Mouse (Mus musculus): ENCODE measurements around the gene Rbm12.
"Not testable (repeated sequence)": the region's sequence is repeated elsewhere in the genome, so short reads cannot be mapped to it uniquely, and the experiment has no call there.

Rbm12 gene

DNA sequence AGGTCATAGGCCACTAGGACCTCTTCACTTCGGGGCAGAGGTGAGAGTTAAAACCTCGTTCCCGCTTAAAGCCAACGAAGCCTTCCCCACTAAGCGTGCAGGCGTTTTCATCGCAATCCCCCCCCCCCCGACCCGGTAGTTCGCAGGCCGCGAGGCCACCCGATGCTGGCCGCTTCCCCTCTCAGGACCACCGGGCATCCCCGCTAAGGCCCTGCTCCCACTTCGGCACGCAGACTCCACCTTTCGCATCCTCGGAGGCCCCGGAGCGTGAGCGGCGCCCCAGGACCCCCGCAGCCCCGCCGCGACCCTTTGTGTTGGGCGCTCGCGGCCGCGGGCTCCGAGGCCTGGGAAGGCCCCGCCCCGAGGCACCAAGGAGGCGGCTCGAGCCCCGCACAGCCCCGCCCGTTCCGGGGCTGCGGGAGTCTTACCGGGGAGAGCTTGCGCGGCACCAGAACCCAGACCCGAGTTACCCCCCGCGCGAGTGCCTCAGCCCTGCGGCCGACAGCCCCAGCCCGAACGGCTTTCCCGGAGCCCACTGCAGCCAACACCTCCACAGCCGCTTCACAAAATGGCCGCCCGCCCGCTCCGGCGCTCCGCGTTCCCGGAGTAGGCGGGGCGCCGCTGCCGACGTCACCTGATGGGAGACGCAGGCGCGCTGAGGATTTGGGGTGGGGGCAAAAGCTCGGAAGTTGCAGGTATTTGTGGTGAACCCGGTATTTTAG lies at the start of gene Rbm12, which contains the start of gene Cpne1:
Rbm12 (minus strand) TSS at position 621 of the 722 bp plus-strand sequence.
Cpne1 (minus strand) TSS at position 608 of the 722 bp plus-strand sequence.
- DNase-seq, result peak; percentile 97

DNA sequence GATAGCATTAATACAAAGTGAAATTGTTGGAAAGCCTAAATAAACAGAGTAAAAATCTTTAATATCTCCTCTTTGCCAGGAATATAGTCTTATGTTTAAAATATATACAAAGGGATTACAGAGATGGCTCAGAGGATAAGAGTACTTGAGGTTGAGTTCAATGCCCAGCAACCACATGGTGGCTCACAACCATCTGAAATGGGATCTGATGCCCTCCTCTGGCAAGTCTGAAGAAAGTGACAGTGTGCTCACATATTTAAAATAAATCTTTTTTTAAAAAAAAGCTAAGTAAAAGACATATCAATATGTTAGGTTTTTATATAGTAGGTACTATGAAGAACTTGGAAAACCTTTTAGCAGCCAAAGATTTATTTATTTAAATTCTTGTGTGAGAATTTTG lies 39.8 kb upstream of the Rbm12 start:
- no peak for DNase-seq

DNA sequence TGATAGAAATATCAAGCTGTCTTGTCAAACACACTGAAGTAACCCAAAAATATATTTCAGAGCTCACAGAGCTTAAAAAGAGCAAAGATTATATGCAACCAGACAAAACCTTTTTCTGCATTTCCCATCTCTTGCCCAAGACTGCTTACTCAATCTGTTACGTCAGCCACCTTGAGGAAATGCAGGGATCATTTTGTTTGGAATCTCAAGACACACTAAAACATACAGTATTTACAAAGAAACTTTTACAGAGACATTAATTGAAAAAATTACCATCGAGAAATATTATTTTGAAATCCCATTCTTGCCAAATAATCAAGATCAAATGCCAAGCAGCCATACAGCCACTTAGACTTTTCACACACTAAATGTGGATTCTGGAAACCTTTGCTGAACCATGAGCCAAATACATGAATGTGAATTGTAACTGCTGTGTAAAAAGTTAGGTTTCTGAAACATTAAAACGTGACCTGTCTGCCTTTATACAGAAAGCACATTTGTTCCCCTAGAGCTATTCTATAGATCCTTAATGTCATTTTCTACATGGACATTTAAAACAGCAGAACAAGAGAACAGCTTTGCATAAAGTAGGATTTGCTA lies 35.6 kb upstream of the Rbm12 start:
- no peak for DNase-seq

DNA sequence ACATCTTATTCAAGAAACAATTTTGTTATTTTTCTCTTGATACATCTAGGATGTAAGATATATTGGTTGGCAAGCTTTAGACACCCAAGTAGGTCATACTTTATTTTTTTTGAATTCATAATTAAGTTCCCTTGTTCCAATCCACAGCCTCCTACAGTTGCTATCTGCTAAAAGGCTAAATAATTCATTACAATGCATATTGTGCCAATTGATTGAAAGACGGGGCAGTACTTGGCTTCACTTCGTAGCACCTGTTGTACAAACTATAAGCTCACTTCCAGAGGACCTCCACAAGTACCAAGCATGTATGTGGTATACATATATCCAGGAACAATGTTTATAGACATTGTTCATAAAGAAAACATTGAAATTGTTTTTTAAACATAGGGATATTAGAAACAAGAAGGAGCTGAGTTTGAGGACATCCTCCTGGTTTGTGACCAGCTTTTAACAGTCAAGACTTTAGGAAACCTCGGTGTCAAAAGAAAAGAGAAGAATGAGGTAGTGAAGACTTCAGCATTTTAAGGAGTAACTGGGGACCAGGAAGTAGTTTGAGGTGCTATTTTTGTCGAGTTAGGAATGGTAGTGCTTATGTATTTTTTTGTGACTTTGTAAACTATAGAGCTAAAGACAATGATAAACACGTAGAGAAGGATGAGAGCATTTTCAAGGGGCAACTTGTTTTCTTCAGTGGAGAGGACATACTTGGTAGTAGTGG lies 34.7 kb upstream of the Rbm12 start:
- no peak for DNase-seq

DNA sequence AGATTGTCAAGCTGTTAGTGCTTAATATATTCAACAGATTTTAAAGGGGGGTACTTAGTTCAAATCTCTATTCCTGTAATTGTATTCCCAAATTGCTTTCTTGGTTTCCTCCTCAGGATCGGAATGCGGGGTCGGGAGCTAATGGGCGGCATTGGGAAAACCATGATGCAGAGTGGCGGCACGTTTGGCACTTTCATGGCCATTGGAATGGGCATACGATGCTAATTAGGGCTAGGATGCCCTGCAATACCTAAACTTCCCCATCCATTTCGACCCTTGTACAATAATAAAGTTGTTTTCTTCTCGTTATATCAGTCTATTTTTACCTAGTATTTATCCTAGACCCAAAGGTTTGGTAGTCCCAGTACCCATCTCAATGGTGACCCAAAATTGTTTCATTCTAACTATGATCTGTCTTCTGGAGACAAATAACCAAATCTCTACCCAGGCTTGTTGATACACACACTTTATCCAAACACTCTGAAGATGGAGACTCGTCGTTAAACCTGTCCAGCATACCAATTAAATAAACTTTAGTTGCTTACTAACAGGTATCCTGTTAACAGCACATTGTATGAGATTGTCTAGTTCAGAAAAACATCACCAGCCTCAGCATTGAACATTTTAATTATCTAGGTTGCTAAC lies 33.8 kb upstream of the Rbm12 start:
- no peak for DNase-seq

DNA sequence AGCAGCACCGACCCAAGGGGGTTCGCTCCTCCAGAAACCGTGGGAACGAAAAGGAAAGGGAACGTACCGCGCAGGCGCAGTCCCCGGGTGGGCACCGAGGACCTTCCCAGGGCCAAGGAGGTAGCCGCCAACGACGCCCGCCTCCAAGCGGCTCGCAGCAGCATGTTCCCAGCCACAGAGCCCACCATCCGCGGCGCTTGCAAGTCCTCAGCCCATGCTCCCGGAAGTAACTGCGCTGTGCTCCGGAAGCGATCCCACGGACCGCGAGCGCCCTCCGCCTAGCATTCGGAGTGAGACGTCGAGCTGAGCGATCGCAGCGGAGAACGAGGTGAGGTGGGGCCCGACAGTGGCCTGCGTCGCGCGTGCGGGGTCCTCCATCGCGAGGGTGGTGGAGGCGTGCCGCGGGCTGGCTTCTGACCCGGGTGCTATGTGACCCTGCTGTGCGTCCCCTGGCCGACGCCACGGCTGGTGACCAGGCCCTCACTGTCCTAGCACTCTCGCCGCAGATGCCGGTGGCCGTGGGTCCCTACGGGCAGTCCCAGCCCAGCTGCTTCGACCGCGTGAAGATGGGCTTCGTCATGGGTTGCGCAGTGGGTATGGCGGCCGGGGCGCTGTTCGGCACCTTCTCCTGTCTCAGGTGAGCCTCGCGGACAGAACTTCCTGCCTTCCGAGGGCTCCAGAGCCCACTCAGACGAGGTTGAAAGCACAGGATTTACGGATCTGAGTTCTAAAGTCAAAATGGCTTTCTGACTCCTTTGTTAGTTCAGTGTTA lies 32.4 kb upstream of the Rbm12 start, which contains the start of the genes Romo1 and Nfs1:
Romo1 (plus strand) TSS at position 87 of the 772 bp plus-strand sequence.
Nfs1 (minus strand) TSS at position 234 of the 772 bp plus-strand sequence.
- DNase-seq, result peak; percentile 94

DNA sequence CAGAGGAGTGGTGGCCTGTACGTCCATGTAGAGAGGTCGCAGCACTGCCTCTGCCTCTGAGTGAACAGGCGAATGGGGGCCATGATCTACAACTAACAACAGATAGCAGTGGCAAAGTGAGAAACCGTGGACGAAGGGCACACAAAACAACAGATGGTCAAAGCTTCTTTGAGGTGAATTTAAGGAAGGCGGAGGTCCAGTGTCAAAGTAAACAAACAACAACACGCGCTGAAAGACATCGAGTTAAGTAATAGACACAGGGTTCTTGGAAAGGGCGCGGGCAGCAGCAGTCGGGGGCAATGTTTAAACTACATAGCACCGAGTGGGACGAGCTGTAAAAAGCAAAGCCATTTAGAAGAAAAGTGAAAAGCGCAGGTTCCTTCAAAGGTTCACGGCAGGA lies 31.6 kb upstream of the Rbm12 start:
- no peak for DNase-seq

DNA sequence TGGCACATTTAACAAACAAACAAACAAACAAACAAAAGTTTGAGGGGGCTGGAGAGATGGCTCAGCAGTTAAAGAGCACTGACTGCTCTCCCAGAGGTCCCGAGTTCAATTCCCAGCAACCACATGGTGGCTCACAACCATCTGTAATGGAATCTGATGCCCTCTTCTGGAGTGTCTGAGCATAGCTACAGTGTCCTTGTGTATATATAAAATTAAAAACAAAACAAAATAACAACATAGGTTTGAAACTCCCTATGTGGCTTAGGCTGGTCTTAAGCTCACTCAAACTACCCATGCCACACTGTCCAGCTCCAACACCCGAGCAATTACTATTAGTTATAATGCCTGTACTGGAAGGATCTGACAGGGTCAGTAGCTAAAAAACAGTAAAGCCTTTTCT lies 31.0 kb upstream of the Rbm12 start:
- no peak for DNase-seq

DNA sequence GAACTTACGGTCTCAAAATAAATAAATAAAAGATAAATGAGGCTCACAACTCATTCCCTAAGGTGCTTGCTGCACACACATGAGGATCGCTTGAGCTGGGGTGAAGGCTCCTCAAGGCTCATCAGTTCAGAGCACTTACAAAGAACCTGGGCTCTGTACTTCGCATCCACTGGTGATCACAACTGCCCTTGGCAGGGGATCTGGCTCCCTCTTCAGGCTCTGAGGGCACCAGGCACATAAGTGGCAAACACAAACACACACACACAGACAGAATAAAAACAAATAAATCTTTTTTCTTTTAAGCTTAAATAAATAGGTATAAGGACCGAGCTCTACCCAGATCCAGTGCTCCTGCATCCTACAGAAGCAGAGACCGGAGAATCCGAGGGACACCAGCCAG lies 23.9 kb upstream of the Rbm12 start:
- peak; percentile 12 for DNase-seq

DNA sequence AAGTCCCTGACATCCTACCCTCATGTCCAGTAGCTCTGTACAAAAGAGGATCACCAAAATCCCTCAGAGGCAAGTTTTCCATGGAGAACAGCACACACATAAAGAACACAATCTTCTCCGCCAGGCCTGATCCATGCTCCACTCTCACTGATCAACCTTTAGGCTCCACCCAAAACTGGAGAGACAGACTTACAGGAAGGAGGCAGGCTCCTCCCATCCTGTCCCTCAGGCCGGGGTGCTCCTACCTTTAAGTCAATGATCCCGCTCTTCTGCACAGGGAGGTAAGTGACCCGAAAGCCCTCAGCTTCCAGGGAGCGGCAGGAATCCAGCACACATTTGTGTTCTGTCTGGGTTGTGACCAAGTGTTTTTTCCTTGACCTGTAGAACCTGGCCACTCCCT lies 22.4 kb upstream of the Rbm12 start:
- DNase-seq, result no peak

DNA sequence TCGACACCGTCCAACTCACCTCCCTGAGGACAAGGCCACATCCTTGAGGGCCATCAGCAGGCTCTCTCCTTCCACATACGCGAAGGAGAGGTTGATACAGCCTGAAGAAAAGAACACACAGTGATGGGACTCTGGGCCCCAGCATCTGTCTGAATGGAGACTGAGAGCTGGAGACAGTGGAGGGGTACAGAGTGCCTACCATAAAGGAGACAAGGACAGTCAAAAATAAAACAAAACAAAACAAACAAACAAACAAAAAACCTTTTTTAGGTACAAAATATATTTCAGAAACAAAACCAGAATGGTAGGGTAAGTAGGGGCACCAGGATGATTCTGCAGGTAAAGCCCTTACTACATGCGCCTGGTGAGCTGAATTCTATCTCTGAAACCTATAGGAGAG lies 15.2 kb upstream of the Rbm12 start, which contains the start of gene Gm28036:
Gm28036 (minus strand) TSS at position 101 of the 400 bp plus-strand sequence.
- DNase-seq, result no peak

DNA sequence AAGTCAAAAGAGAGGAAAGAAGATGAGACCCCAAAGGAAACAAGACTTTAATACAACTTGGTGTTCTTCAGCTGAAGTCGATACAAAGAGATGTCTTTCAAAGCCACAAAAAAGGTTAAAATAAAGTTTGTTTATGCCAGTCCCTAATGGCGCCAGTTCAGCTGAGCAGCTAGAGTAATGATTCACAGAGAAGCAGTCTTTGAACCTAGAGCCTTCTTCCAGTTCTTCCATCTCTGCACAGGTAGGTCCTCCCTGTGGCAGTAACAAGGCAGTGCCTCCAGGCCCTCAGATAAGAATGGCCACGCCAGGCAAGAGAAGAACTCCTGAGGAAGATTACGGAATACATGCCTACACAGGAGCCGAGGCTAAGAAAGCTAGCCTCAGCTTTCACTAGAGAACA lies 12.0 kb upstream of the Rbm12 start:
- no peak for DNase-seq

DNA sequence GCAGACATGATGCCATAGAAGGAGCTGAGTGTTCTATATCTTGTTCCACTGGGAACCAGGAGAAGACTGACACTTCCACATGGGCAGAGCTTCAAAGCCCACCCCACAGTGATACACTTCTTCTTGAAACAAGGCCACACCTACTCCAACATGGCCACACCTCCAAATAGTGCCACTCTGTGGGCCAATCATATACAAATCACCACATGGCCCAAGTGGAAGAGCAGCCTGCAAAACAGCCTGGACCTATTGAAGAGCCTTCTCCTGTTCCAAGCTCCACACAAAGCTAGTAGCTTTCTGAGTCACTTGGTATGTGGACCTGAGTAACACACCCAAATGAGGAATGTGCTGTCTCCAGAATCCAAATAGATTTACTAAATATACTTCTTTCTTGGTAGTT lies 7.8 kb upstream of the Rbm12 start:
- no peak for DNase-seq

DNA sequence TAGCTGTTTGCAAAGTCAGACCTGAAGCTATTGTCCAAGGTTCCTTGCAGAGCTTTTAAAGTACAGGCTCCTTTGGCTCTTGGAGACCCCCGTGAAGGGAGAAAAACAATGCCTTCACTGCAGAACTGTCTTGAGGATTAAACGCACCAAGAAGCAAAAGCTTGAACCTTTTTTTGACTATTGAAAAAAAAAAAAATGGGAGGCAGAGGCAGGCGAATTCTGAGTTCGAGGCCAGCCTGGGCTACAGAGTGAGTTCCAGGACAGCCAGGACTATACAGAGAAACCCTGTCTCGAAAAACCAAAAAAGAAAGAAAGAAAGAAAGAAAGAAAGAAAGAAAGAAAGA lies 274 bp upstream of the Rbm12 start:
- DNase-seq, result not testable (repeated sequence)

DNA sequence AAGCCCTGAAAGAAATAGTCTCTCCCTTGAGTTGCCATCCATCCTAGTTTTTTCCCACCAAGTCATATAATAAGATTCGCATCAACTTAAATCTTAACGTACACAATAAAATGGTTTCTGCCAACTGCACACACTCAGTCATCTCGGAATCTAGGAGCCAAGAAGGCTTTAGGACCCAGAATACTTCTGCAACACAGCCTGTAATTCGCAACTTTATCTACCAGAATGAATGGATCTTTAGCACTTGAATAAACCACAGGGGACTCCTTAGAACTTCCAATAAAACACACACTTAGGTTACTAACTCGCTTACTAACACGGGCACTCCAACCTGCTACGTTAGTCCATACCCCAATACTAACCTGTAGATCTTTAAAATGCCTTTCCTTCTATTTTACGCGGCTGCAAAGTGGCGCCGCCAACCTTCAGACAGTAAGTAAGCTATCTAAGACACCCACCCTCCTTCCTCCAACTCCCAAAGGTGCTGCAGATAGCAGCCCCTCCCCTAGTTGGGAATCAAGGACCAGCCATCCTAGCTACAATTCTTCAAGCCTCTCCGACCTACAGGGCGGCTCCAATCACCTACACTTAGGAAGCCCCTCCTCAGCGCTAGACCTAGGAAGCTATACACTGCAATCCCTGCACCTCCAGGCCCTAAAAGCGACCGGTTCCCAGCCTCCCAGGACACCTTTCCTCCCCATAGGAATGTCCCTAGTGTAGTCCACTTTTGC lies 986 bp downstream of the Rbm12 start:
- DNase-seq, result peak; percentile 42

DNA sequence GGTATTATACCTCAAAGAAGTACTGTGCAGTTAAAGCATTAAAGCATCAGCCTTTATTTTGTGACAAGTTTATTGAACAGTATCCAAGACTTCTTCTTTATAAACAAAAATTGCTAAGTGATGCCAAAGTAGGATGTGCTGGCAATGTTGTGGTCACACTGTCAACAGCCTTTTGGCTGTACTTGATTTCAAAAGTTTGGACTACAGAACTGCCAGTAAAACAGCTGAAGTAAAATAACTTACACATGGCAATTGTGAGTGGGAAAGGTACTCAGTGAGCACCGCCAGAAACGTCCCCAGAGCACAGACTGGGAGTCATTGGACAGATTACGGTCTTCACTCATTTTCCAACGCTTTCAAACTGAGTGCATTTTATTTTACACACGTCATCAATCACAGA lies 19.9 kb downstream of the Rbm12 start:
- DNase-seq, result no peak

DNA sequence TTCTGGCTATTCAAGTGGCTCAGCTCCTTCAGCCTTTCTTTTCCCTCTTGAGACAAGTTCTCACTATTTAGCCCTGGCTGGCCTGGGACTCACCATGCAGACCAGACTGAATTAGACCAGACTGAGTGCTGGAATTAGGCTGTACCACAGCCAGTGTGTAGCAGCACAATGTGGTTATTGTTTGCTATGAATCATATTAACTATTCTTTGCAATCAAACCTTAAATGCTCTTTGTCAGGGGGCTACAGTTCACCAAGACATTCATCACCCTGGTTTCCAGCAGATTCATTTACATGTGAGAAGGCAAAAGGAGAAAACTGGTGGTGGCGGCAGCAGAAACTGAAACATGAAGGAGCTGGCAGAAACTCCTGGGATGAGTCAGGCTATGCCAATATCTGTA lies 22.0 kb downstream of the Rbm12 start:
- DNase-seq, result no peak

DNA sequence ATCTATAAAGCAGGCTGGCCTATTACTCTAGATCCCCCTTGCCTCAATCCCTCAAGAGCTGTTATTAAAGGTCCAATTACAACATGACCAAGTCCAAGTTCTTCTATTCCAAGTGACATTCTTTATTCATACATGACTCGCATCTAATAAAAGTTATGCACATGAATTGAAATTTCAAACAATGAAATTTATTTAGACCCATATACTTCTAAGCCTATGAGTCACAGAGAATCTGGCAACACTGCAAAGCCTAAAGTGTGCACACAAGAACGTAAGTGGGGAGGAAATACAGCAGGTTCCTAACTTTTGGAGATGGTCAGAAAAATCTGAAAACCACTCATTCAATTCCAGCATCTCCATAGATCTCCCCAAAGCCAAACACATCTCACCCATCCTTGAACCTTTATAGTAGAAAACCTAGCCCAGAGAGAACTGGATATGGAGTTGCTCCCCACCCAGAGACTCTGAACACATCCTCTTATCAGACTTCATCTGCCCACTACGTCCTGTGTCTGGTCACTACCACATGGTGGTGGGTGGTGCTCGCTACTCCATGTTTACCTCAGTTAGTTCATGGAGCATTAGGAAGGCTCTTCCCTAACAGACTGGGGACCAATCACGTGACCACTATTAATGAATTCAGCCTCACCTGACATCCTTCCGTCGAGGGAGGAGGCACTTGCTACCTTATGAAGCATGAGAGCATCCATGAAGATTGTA lies 24.2 kb downstream of the Rbm12 start:
- no peak for DNase-seq

DNA sequence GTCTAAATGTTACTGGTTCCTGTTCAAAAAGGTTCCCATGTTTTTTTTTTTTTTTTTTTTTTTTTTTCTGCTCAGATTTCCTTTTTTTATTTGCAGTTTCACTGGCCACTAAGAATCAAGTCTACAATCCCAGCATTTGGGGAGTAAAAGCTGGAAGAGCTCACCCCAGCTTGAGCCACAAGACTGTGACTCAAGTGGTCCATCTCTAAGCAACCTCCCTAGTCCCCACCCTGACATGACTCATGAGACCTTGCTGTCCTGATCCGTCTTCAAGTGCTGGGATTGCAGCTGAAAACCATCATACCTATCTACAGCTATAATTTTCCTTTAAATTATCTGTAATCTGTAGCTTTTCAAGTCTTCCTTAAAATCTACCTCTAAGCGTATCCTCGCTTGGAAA lies 27.2 kb downstream of the Rbm12 start:
- no peak for DNase-seq

DNA sequence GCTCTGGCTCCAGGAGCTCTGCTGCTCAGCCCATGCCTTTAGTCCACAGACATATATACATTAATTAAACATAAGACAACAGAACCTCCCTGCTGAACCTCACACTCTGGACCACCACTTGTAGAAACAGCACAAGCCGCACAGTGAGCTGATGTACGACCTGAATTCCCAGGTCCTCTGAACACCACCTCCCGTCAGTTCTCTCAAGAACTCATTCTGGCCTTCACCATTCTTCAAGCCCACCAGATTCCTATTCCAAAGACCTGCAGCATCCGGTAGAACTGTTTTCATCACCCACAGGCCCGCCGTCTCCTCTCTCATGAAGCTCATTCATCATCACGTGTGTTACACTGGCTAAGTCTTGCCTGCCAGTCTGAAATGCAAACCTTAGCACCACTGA lies 31.4 kb downstream of the Rbm12 start:
- DNase-seq, result no peak

DNA sequence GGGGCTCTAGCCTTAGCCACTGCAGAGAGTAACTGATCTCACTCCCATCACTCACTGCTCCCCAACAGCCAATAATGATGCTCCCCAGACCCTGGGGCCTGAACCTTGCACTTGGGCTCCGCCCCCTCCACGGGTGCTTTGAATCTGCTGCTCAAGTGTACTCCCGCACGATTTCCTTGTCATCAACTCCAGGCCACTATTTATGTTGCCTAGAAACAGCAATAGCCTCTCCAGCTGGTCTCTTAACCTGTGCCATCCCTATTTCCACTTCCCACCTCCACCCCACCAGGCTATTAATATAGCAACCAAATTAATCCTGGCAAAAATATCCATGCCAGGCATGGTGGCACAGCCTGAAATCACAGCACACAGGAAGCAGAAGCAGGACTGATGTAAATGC lies 32.1 kb downstream of the Rbm12 start:
- DNase-seq, result no peak
